Mouse (Mus musculus): Measurements from ENCODE around the gene Tmem175.

Gene Tmem175

GRCm38 (mm10) chr5:108648937-108649576 is 19.5 kb downstream of the Tmem175 start:
- ChIA-PET CTCF (interaction anchor here in 1 of 4 experiments (1.1 to 4.0 kb wide), 3 partner anchors 12 to 222 kb away, joined by 3 to 25 read pairs (median 3); partner anchors contain the start of genes Fgfrl1 and Idua), POLR2A (interaction anchor here in 2 of 4 experiments (1.4 to 4.3 kb wide), 8 partner anchors 9 to 746 kb away, joined by 3 to 30 read pairs (median 8); partner anchors contain the start of genes Gak (in 2 of the 2), Idua (in 2 of the 2) and Tmem175 (in 2 of the 2))

- ChIA-PET CTCF (interaction anchor here in 3 of 4 experiments (0.6 to 4.0 kb wide), 7 partner anchors 11 to 436 kb away, joined by 3 to 25 read pairs (median 8); partner anchors contain the start of genes Dgkq (in 2 of the 3), Gak (in 1 of the 3), Idua (in 1 of the 3) and Tmem175 (in 1 of the 3)), POLR2A (interaction anchor here in 3 of 4 experiments (0.9 to 3.5 kb wide), 6 partner anchors 9 to 21 kb away, joined by 3 to 30 read pairs (median 9); partner anchors contain the start of genes Gak (in 2 of the 3), Idua (in 2 of the 3) and Tmem175 (in 2 of the 3))
Observed at GRCm38 (mm10) chr5:108650341-108650740, 20.8 kb downstream of the Tmem175 start.

GRCm38 (mm10) chr5:108651136-108651720 is 21.7 kb downstream of the Tmem175 start:
- POLR2A ChIA-PET = interaction anchor here in 3 of 4 experiments (0.6 to 3.5 kb wide), 19 partner anchors 9 to 366 kb away, joined by 3 to 30 read pairs (median 4); partner anchors contain the start of genes Idua (in 3 of the 3), Gak (in 2 of the 3), Tmem175 (in 2 of the 3) and Dgkq (in 1 of the 3)
- CTCF ChIA-PET = interaction anchor here (0.6 to 4.0 kb wide), 33 partner anchors 8 to 617 kb away, joined by 3 to 25 read pairs (median 3); partner anchors contain the start of genes Gak (in 3 of the 4), Idua (in 3 of the 4), Tmem175 (in 3 of the 4) and Dgkq (in 2 of the 4)

- POLR2A ChIA-PET = interaction anchor here in 3 of 4 experiments (0.6 to 3.5 kb wide), 18 partner anchors 9 to 367 kb away, joined by 3 to 30 read pairs (median 4); partner anchors contain the start of genes Idua (in 3 of the 3), Gak (in 2 of the 3), Tmem175 (in 2 of the 3) and Dgkq (in 1 of the 3)
- CTCF ChIA-PET = interaction anchor here (0.6 to 4.0 kb wide), 32 partner anchors 8 to 618 kb away, joined by 3 to 25 read pairs (median 3); partner anchors contain the start of genes Gak (in 3 of the 4), Idua (in 3 of the 4), Tmem175 (in 3 of the 4) and Dgkq (in 2 of the 4)
Observed at GRCm38 (mm10) chr5:108651823-108652222, 22.3 kb downstream of the Tmem175 start.

- POLR2A ChIA-PET = interaction anchor here in 2 of 4 experiments (0.7 to 1.3 kb wide), 3 partner anchors 11 to 24 kb away, joined by 3 to 4 read pairs (median 3); partner anchors contain the start of genes Gak (in 1 of the 2) and Tmem175 (in 1 of the 2)
- CTCF ChIA-PET = interaction anchor here in 1 of 4 experiments (0.6 to 1.3 kb wide), 2 partner anchors 19 to 173 kb away, joined by 3 read pairs; no protein-coding TSS in a partner anchor
Observed at GRCm38 (mm10) chr5:108653341-108653740, 23.8 kb downstream of the Tmem175 start.

- ChIA-PET CTCF (interaction anchor here in 1 of 4 experiments (1.0 kb wide), 1 partner anchor 21 kb away, joined by 3 read pairs; the partner anchor contains the start of gene Slc26a1), POLR2A (no interaction called here)
Observed at GRCm38 (mm10) chr5:108654444-108654990, 24.9 kb downstream of the Tmem175 start.

GRCm38 (mm10) chr5:108655381-108655780 is 25.8 kb downstream of the Tmem175 start:
- ChIA-PET CTCF (interaction anchor here in 2 of 4 experiments (1.0 to 1.4 kb wide), 2 partner anchors 13 to 20 kb away, joined by 3 to 4 read pairs; partner anchors contain the start of gene Slc26a1 (in 1 of the 2)), POLR2A (interaction anchor here in 1 of 4 experiments (1.0 kb wide), 1 partner anchor 14 kb away, joined by 4 read pairs; the partner anchor contains the start of gene Dgkq)

- POLR2A ChIA-PET = interaction anchor here in 2 of 4 experiments (0.8 to 1.2 kb wide), 4 partner anchors 13 to 26 kb away, joined by 3 to 4 read pairs (median 4); partner anchors contain the start of genes Gak (in 2 of the 2), Tmem175 (in 2 of the 2) and Dgkq (in 1 of the 2)
- CTCF ChIA-PET = interaction anchor here in 2 of 4 experiments (1.0 to 1.4 kb wide), 2 partner anchors 12 to 19 kb away, joined by 3 to 4 read pairs; partner anchors contain the start of gene Slc26a1 (in 1 of the 2)
Observed at GRCm38 (mm10) chr5:108655891-108656650, 26.5 kb downstream of the Tmem175 start.

GRCm38 (mm10) chr5:108657406-108657805 is 27.8 kb downstream of the Tmem175 start:
- CTCF ChIA-PET = no interaction called here
- POLR2A ChIA-PET = interaction anchor here in 2 of 4 experiments (0.6 to 5.0 kb wide), 4 partner anchors 9 to 28 kb away, joined by 3 to 73 read pairs (median 14); partner anchors contain the start of genes Dgkq (in 1 of the 2), Gak (in 1 of the 2) and Tmem175 (in 1 of the 2)

GRCm38 (mm10) chr5:108658611-108659010 is 29.0 kb downstream of the Tmem175 start:
- ChIA-PET POLR2A (interaction anchor here in 2 of 4 experiments (3.1 to 5.0 kb wide), 4 partner anchors 8 to 11 kb away, joined by 25 to 73 read pairs (median 32); partner anchors contain the start of gene Dgkq (in 2 of the 2)), CTCF (interaction anchor here in 1 of 4 experiments (1.2 to 1.3 kb wide), 2 partner anchors 12 to 14 kb away, joined by 3 to 4 read pairs; no protein-coding TSS in a partner anchor)

- POLR2A ChIA-PET = interaction anchor here (0.6 to 5.0 kb wide), 43 partner anchors 8 to 807 kb away, joined by 3 to 73 read pairs (median 4); partner anchors contain the start of genes Dgkq (in 3 of the 4), Gak (in 3 of the 4), Tmem175 (in 3 of the 4) and Atp5k (in 2 of the 4)
- CTCF ChIA-PET = interaction anchor here (0.7 to 3.7 kb wide), 17 partner anchors 8 to 629 kb away, joined by 3 to 25 read pairs (median 4); partner anchors contain the start of genes Dgkq (in 3 of the 4) and Pcgf3 (in 1 of the 4)
Observed at GRCm38 (mm10) chr5:108659698-108660631, 30.4 kb downstream of the Tmem175 start, which contains the start of gene Idua. Gene Idua (plus strand): TSS chr5:108660331.

- ChIA-PET CTCF (interaction anchor here (0.5 to 3.7 kb wide), 17 partner anchors 8 to 630 kb away, joined by 3 to 25 read pairs (median 4); partner anchors contain the start of genes Dgkq (in 3 of the 4) and Pcgf3 (in 1 of the 4)), POLR2A (interaction anchor here (0.6 to 5.0 kb wide), 46 partner anchors 9 to 806 kb away, joined by 3 to 73 read pairs (median 4); partner anchors contain the start of genes Dgkq (in 3 of the 4), Gak (in 3 of the 4), Tmem175 (in 3 of the 4) and Atp5k (in 2 of the 4))
Observed at GRCm38 (mm10) chr5:108660632-108661268, 31.2 kb downstream of the Tmem175 start.

- CTCF ChIA-PET = interaction anchor here in 2 of 4 experiments (0.7 to 3.7 kb wide), 2 partner anchors 12 to 81 kb away, joined by 3 to 25 read pairs; no protein-coding TSS in a partner anchor
- POLR2A ChIA-PET = interaction anchor here in 2 of 4 experiments (0.7 to 3.9 kb wide), 3 partner anchors 12 to 31 kb away, joined by 3 to 30 read pairs (median 4); no protein-coding TSS in a partner anchor
Observed at GRCm38 (mm10) chr5:108662772-108663171, 33.2 kb downstream of the Tmem175 start.

- ChIA-PET CTCF (interaction anchor here in 1 of 4 experiments (0.6 to 0.8 kb wide), 2 partner anchors 13 to 17 kb away, joined by 3 read pairs; no protein-coding TSS in a partner anchor), POLR2A (interaction anchor here in 2 of 4 experiments (0.9 to 1.7 kb wide), 3 partner anchors 16 to 38 kb away, joined by 3 to 5 read pairs (median 5); partner anchors contain the start of genes Gak (in 1 of the 2) and Tmem175 (in 1 of the 2))
Observed at GRCm38 (mm10) chr5:108665066-108665465, 35.5 kb downstream of the Tmem175 start.

Data from embryonic stem cell, embryonic (primary cell).